In genomic region chr11:96407191-96408072, GRCm38 (mm10) we compare ENCODE assay signal across 7 mouse cellular contexts. TPM values are rescaled to one million over a fixed set of nuclear protein-coding genes. Genes with fewer than 3 reads are reported as not detected.
A peak's percentile ranks its signal among the peaks of the same experiment; 100 is the strongest.
DNase-seq lines count a peak whose midpoint lies in the region; ATAC-seq and TF ChIP-seq lines count a peak whose summit lies in the region.

No protein-coding gene starts in this region.

- peak; percentile 21; the same call in 1 of the 2 replicates for TF ChIP-seq CTCF in cortical plate, adult 2 months (IDR thresholded peaks at IDR 0.05; ENCODE audit: extremely low read depth, insufficient read depth, low read length)
- TF ChIP-seq CTCF in stomach, postnatal 0 days (IDR thresholded peaks at IDR 0.05; ENCODE audit: low read depth) = peak; percentile 87

- peak; percentile 76 for ATAC-seq in intestine, embryonic 15.5 days
- no peak for ATAC-seq in liver, embryonic 13.5 days (ENCODE audit: low read depth)
- ATAC-seq in neural tube, embryonic 11.5 days (ENCODE audit: insufficient read depth, low FRiP score, low TSS enrichment) = peak; percentile 71
- ATAC-seq in stomach, postnatal 0 days (ENCODE audit: low FRiP score, low TSS enrichment) = peak; percentile 75; the same call in 1 of the 2 replicates

- H3K27me3 ChIP-seq in intestine, embryonic 15.5 days (replicated peaks) = no peaks in the 10 kb centered on the region
- H3K27me3 ChIP-seq in liver, embryonic 13.5 days = peaks cover 59% of the 10 kb centered on the region
- no peaks in the 10 kb centered on the region for H3K27me3 ChIP-seq in neural tube, embryonic 11.5 days (ENCODE audit: control insufficient read depth, insufficient read depth, low read length)
- H3K27me3 ChIP-seq in stomach, postnatal 0 days (ENCODE audit: control insufficient read depth, insufficient read depth, low read length) = no peaks in the 10 kb centered on the region; the same call in 1 of the 2 replicates

- no peaks in the 10 kb centered on the region for H3K4me1 ChIP-seq in cortical plate, adult 2 months (ENCODE audit: control insufficient read depth, insufficient read depth, low read length)
- H3K4me1 ChIP-seq in intestine, embryonic 15.5 days (replicated peaks) = peaks cover 32% of the 10 kb centered on the region
- peaks cover 11% of the 10 kb centered on the region; the same call in 1 of the 2 replicates for H3K4me1 ChIP-seq in liver, embryonic 13.5 days (replicated peaks)
- H3K4me1 ChIP-seq in neural tube, embryonic 11.5 days (ENCODE audit: control insufficient read depth, insufficient read depth, low read length) = peaks cover 25% of the 10 kb centered on the region
- 0 out of 2 replicates have a peak, but pooled peaks cover 3% of the 10 kb centered on the region for H3K4me1 ChIP-seq in stomach, postnatal 0 days (replicated peaks; ENCODE audit: control insufficient read depth, insufficient read depth)

- no peak overlapping the region for H3K27ac ChIP-seq in cortical plate, adult 2 months (ENCODE audit: insufficient read depth, low read length)
- peak overlapping the region; percentile 73 for H3K27ac ChIP-seq in intestine, embryonic 15.5 days
- no peak overlapping the region for H3K27ac ChIP-seq in liver, embryonic 13.5 days
- peak overlapping the region; percentile 67 for H3K27ac ChIP-seq in neural tube, embryonic 11.5 days (ENCODE audit: low read depth, low read length)
- H3K27ac ChIP-seq in stomach, postnatal 0 days (replicated peaks) = peak overlapping the region; percentile 31; the same call in 1 of the 2 replicates

- DNase-seq in R1 (ENCODE audit: low read depth, low spot score) = peak; percentile 52
- DNase-seq in gastrocnemius, postnatal 4 days (ENCODE audit: low spot score in 2 of 2) = peak; percentile 67 to 80
- no peak for DNase-seq in liver, embryonic 13.5 days
- peak; percentile 86 for DNase-seq in neural tube, embryonic 11.5 days (ENCODE audit: low spot score)
- DNase-seq in stomach, postnatal 0 days (ENCODE audit: low spot score) = peak; percentile 71

- no peaks in the 10 kb centered on the region for H3K9me3 ChIP-seq in intestine, embryonic 15.5 days
- no peaks in the 10 kb centered on the region for H3K9me3 ChIP-seq in liver, embryonic 13.5 days (replicated peaks)
- no peaks in the 10 kb centered on the region for H3K9me3 ChIP-seq in neural tube, embryonic 11.5 days (ENCODE audit: control insufficient read depth, low read length)
- no peaks in the 10 kb centered on the region for H3K9me3 ChIP-seq in stomach, postnatal 0 days (ENCODE audit: control insufficient read depth, low read length)

- no peaks in the 10 kb centered on the region for H3K36me3 ChIP-seq in intestine, embryonic 15.5 days
- no peaks in the 10 kb centered on the region for H3K36me3 ChIP-seq in liver, embryonic 13.5 days
- no peaks in the 10 kb centered on the region for H3K36me3 ChIP-seq in neural tube, embryonic 11.5 days (ENCODE audit: control insufficient read depth, insufficient read depth, low read length)
- no peaks in the 10 kb centered on the region for H3K36me3 ChIP-seq in stomach, postnatal 0 days (ENCODE audit: control insufficient read depth, insufficient read depth, low read length)

- 5% methylated on average over 36 of the region's 36 CpGs for WGBS in intestine, embryonic 15.5 days
- 10% methylated on average over 36 of the region's 36 CpGs for WGBS in liver, embryonic 13.5 days (ENCODE audit: insufficient replicate concordance)
- WGBS in neural tube, embryonic 11.5 days = 2% methylated on average over 35 of the region's 36 CpGs
- WGBS in stomach, postnatal 0 days = 8% methylated on average over 36 of the region's 36 CpGs

- TF ChIP-seq POLR2A in cortical plate, adult 2 months (IDR thresholded peaks at IDR 0.05; ENCODE audit: extremely low read depth, insufficient read depth, low read length) = no peak

- TF ChIP-seq EP300 in stomach, postnatal 0 days (optimal IDR thresholded peaks at IDR 0.05) = no peak

- no peak overlapping the region for H3K9ac ChIP-seq in intestine, embryonic 15.5 days
- H3K9ac ChIP-seq in liver, embryonic 13.5 days = no peak overlapping the region
- peak overlapping the region; percentile 16 for H3K9ac ChIP-seq in neural tube, embryonic 11.5 days (ENCODE audit: low read length)
- peak overlapping the region; percentile 19; the same call in 1 of the 2 replicates for H3K9ac ChIP-seq in stomach, postnatal 0 days (ENCODE audit: low read length)

- H3K4me2 ChIP-seq in intestine, embryonic 15.5 days (replicated peaks) = peak overlapping the region; percentile 54
- 0 out of 2 replicates have a peak overlapping the region, but pooled peaks have one; percentile 15 for H3K4me2 ChIP-seq in liver, embryonic 13.5 days
- peak overlapping the region; percentile 63 for H3K4me2 ChIP-seq in neural tube, embryonic 11.5 days (ENCODE audit: low read depth)
- H3K4me2 ChIP-seq in stomach, postnatal 0 days (replicated peaks; ENCODE audit: low read depth) = peak overlapping the region; percentile 47

- H3K4me3 ChIP-seq in cortical plate, adult 2 months (ENCODE audit: insufficient read depth, low read length) = no peak overlapping the region
- peak overlapping the region; percentile 10 for H3K4me3 ChIP-seq in intestine, embryonic 15.5 days (replicated peaks)
- no peak overlapping the region for H3K4me3 ChIP-seq in liver, embryonic 13.5 days (replicated peaks)
- peak overlapping the region; percentile 27 for H3K4me3 ChIP-seq in neural tube, embryonic 11.5 days (ENCODE audit: low read depth, low read length)
- H3K4me3 ChIP-seq in stomach, postnatal 0 days (ENCODE audit: low read depth, low read length) = peak overlapping the region; percentile 17

RNA-seq across cellular contexts. Expression of gene Hoxb1, which starts 41.9 kb away (rescaled TPM):
- polyA plus RNA-seq in cortical plate, adult 2 months (2012; rRNA removed) = not detected in 2 replicates
- not detected for total RNA-seq in gastrocnemius, postnatal 4 days (2021)
- 0.30 TPM in 1 of 2 replicates, not detected in the other for polyA plus RNA-seq in intestine, embryonic 15.5 days (2015; fragmentation: Nextera tagmentation; extraction: Ambion mirVana)
- 0.05 and 0.08 TPM in 2 replicates for polyA plus RNA-seq in liver, embryonic 13.5 days (2015; fragmentation: Nextera tagmentation; extraction: Ambion mirVana)
- polyA plus RNA-seq in neural tube, embryonic 11.5 days (2014; fragmentation: Nextera tagmentation; extraction: Ambion mirVana) = 15.7 and 17.2 TPM in 2 replicates
- 0.06 TPM in 1 of 2 replicates, not detected in the other for polyA plus RNA-seq in stomach, postnatal 0 days (2015; fragmentation: Nextera tagmentation; extraction: Ambion mirVana)

RNA-seq across cellular contexts. Expression of gene Skap1, which starts 57.0 kb away (rescaled TPM):
- polyA plus RNA-seq in cortical plate, adult 2 months (2012; rRNA removed) = 3.0 and 3.4 TPM in 2 replicates
- total RNA-seq in gastrocnemius, postnatal 4 days (2021) = under 1 TPM in 1 of 2 experiments, not detected in 1; 0.39 TPM
- polyA plus RNA-seq in intestine, embryonic 15.5 days (2015; fragmentation: Nextera tagmentation; extraction: Ambion mirVana) = 0.94 and 1.0 TPM in 2 replicates
- 0.22 and 0.29 TPM in 2 replicates for polyA plus RNA-seq in liver, embryonic 13.5 days (2015; fragmentation: Nextera tagmentation; extraction: Ambion mirVana)
- 1.8 and 2.1 TPM in 2 replicates for polyA plus RNA-seq in neural tube, embryonic 11.5 days (2014; fragmentation: Nextera tagmentation; extraction: Ambion mirVana)
- 0.45 and 0.56 TPM in 2 replicates for polyA plus RNA-seq in stomach, postnatal 0 days (2015; fragmentation: Nextera tagmentation; extraction: Ambion mirVana)

RNA-seq across cellular contexts. Expression of gene Hoxb2, which starts 57.1 kb away (rescaled TPM):
- polyA plus RNA-seq in cortical plate, adult 2 months (2012; rRNA removed) = not detected in 2 replicates
- total RNA-seq in gastrocnemius, postnatal 4 days (2021) = under 1 TPM; 0.44 to 0.93 TPM
- polyA plus RNA-seq in intestine, embryonic 15.5 days (2015; fragmentation: Nextera tagmentation; extraction: Ambion mirVana) = 17.7 and 19.8 TPM in 2 replicates
- 1.2 and 1.7 TPM in 2 replicates for polyA plus RNA-seq in liver, embryonic 13.5 days (2015; fragmentation: Nextera tagmentation; extraction: Ambion mirVana)
- 88.2 and 89.0 TPM in 2 replicates for polyA plus RNA-seq in neural tube, embryonic 11.5 days (2014; fragmentation: Nextera tagmentation; extraction: Ambion mirVana)
- 12.2 and 13.4 TPM in 2 replicates for polyA plus RNA-seq in stomach, postnatal 0 days (2015; fragmentation: Nextera tagmentation; extraction: Ambion mirVana)

Comparison
In these comparisons a context has a peak if more than half of its experiments do, and no peak if none do; other contexts are left out.
1. H3K27ac ChIP-seq: peak in intestine, embryonic 15.5 days (single experiment), neural tube, embryonic 11.5 days (single experiment) and stomach, postnatal 0 days (single experiment); none in cortical plate, adult 2 months (single experiment) and liver, embryonic 13.5 days (single experiment).
2. H3K4me3 ChIP-seq: peak in intestine, embryonic 15.5 days (single experiment), neural tube, embryonic 11.5 days (single experiment) and stomach, postnatal 0 days (single experiment); none in cortical plate, adult 2 months (single experiment) and liver, embryonic 13.5 days (single experiment).
3. H3K9ac ChIP-seq: peak in neural tube, embryonic 11.5 days (single experiment) and stomach, postnatal 0 days (single experiment); none in intestine, embryonic 15.5 days (single experiment) and liver, embryonic 13.5 days (single experiment).
4. RNA of gene Hoxb1, which starts 41.9 kb away (polyA plus RNA-seq): 15.7 to 17.2 TPM in neural tube, embryonic 11.5 days; 0.05 to 0.08 TPM in liver, embryonic 13.5 days, 0.30 TPM in intestine, embryonic 15.5 days, 0.06 TPM in stomach, postnatal 0 days and not detected in cortical plate, adult 2 months; every median in the first group is over 10 times any median in the second.
5. Peak in every context shown above with its lines, with median percentiles within 50 percentile points of each other: H3K4me2 ChIP-seq.